Mouse (Mus musculus) hindbrain, embryonic 15.5 days (tissue): ENCODE results near the gene Rgcc. TPM values are rescaled to one million over a fixed set of nuclear protein-coding genes. Genes with fewer than 3 reads are reported as not detected.

Experiments
- ATAC-seq: fragments of 200-750 bp; cut with Nextera tagmentation; 2 replicates; pipeline ENCODE4 v1.8.0; 2017; ENCODE audit warnings: low read depth, moderate number of reproducible peaks, moderate TSS enrichment; ENCODE audit not compliant: low FRiP score
- H3K27ac ChIP-seq: fragments of 300-500 bp; sonication (generic); replicated peaks from 2 replicates; pipeline ENCODE4 v1.5.1; 2015; ENCODE audit warnings: mild to moderate bottlenecking, inconsistent platforms
- H3K27me3 ChIP-seq: fragments of 300-500 bp; sonication (generic); 2 replicates; pipeline ENCODE4 v1.6.1; 2015; ENCODE audit warnings: control low read depth, inconsistent platforms
- H3K36me3 ChIP-seq: fragments of 300-500 bp; sonication (generic); 2 replicates; pipeline ENCODE4 v1.6.1; 2015; ENCODE audit warnings: control low read depth, inconsistent platforms
- H3K4me1 ChIP-seq: fragments of 300-500 bp; sonication (generic); replicated peaks from 2 replicates; pipeline ENCODE4 v1.6.1; 2015; ENCODE audit warnings: control low read depth, inconsistent platforms
- H3K4me2 ChIP-seq: fragments of 300-500 bp; sonication (generic); 2 replicates; pipeline ENCODE4 v1.6.1; 2015; ENCODE audit warnings: moderate library complexity, mild to moderate bottlenecking, inconsistent platforms
- H3K4me3 ChIP-seq: fragments of 300-500 bp; sonication (generic); 2 replicates; pipeline ENCODE4 v1.5.1; 2015; ENCODE audit warnings: mild to moderate bottlenecking, inconsistent platforms
- H3K9ac ChIP-seq: fragments of 300-500 bp; sonication (generic); 2 replicates; pipeline ENCODE4 v1.6.1; 2015; ENCODE audit warnings: inconsistent platforms
- H3K9me3 ChIP-seq: fragments of 300-500 bp; sonication (generic); 2 replicates; pipeline ENCODE4 v1.6.1; 2016; ENCODE audit warnings: control low read depth, inconsistent platforms
- WGBS: fragments of 180-500 bp; shearing (Covaris S2); methylation state at CpG from one replicate; pipeline ENCODE4 v1.1.7; 2015; 5-methylcytosine and 5-hydroxymethylcytosine counted together
- polyA plus RNA-seq: library from polyadenylated mRNA; unstranded; fragments of >200 nt; fragmentation: Nextera tagmentation; extraction: Ambion mirVana; gene quantifications from 2 replicates; pipeline ENCODE4 v1.2.1, GENCODE M21; 2015

Rgcc gene
- 40.4 and 41.1 TPM in 2 replicates for polyA plus RNA-seq

DNA sequence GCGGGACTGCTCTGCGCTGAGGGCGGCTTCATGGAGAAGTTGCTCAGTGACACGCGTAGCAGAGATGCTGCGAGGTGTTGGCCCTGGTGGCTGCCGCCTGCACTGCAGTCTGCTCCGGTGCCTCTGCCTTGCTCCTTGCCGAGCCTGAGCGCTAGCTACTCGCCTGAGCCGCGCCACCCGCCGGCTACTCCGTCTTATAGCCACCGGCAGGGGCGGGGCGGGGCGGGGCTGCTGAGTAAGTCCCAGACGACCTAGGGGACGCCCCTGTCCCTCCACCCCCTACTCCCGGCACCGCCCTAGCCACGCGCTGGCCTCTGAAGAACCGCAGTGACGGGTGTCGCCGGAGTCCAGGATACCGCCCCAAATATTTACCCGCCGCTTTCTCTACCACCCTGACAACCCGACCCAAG lies at the start of gene Rgcc:
Gene Rgcc, minus strand, starts transcription at position 180 of the 410 bp plus-strand sequence.
- ATAC-seq: peak; percentile 96
- Histone ChIP-seq H3K4me1 (peaks cover 17% of the 10 kb centered on the region), H3K4me3 (peak within 1 kb of the TSS; percentile 52), H3K4me2 (peak within 1 kb of the TSS; percentile 98), H3K27ac (0 out of 2 replicates have a peak within 1 kb of the TSS, but pooled peaks have one; percentile 1), H3K9me3 (no peaks in the 10 kb centered on the region), H3K27me3 (peaks cover 6% of the 10 kb centered on the region), H3K36me3 (no peaks in the 10 kb centered on the region), H3K9ac (peak within 1 kb of the TSS; percentile 52)
- under 1% methylated on average over 34 of the region's 34 CpGs for WGBS

DNA sequence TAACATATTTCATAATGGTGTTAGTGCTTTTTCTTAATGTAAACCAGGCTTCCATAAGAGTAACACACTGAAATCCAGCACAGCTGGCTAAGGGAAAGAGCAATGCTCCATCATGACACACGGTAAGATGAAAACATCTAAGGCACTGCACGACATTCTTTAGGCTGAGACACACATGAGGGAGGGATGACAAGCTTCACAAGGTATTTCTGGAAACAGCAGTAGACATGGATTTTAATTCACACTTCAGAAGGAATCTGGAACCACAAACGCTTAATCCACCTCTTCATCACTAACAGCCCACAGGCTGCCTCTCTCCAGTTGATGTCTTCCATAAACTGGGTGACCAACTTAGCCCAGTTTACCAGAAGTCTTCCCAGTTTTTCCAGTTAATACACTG lies 44.9 kb upstream of the Rgcc start:
- 92% methylated on average over 3 of the region's 3 CpGs for WGBS
- no peaks in the 10 kb centered on the region for H3K4me1 ChIP-seq
- H3K9me3 ChIP-seq: no peaks in the 10 kb centered on the region

DNA sequence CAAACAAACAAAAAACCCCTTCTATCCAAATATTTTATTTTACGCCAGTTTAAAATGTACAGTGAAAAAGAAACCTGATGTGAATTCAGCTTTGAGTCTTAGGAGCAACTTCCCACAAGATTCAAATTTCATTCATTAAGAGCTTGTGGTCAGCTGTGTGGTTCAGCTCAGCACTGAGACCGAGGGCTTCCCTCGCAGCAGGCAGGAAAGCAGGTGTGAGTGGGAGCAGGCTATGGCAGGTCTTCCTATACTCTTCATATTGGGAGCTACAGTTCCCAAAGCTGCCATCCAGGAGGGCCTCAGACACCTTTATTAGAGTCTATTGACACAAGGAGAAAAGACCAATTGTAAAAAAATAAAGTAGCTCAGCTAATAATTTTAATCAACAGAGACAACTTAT lies 34.2 kb upstream of the Rgcc start:
- no peaks in the 10 kb centered on the region for H3K27me3 ChIP-seq
- no peaks in the 10 kb centered on the region for H3K9me3 ChIP-seq
- no peak for ATAC-seq
- H3K9ac ChIP-seq: no peak overlapping the region
- H3K4me2 ChIP-seq: no peak overlapping the region
- H3K4me1 ChIP-seq: peaks cover 5% of the 10 kb centered on the region; the same call in 1 of the 2 replicates
- H3K36me3 ChIP-seq: peaks cover 35% of the 10 kb centered on the region
- 90% methylated on average over 3 of the region's 3 CpGs for WGBS
- no peak overlapping the region for H3K27ac ChIP-seq
- no peak overlapping the region for H3K4me3 ChIP-seq

More for the DNA sequence above, 44.9 kb upstream of the Rgcc start:
- ATAC-seq: no peak
- H3K4me3 ChIP-seq: no peak overlapping the region
- H3K4me2 ChIP-seq: no peak overlapping the region
- no peaks in the 10 kb centered on the region for H3K27me3 ChIP-seq
- no peak overlapping the region for H3K27ac ChIP-seq
- H3K36me3 ChIP-seq: peaks cover 26% of the 10 kb centered on the region
- H3K9ac ChIP-seq: no peak overlapping the region

DNA sequence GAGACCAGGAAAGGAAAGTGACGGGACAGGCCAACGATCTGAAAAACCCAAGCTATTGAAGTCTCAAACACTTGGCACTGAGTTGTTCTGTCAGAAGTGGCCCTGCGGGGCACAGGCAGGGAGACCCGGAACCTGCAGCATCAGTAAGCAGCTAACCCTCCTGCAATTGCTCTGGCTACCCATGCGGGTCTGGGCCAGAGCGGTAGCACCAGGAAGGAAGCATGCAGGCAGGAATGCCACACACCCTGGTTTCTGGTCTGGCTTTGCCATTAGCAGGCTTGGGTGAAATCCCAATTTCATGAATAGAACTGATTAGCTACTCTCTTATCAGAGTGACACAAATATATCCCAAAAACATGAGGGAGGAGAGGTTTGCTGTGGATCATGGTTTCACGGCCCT lies 30.5 kb upstream of the Rgcc start:
- Histone ChIP-seq H3K4me2 (no peak overlapping the region), H3K4me3 (no peak overlapping the region), H3K36me3 (peaks cover 15% of the 10 kb centered on the region; the same call in 1 of the 2 replicates), H3K27ac (0 out of 2 replicates have a peak overlapping the region, but pooled peaks have one; percentile 26), H3K9me3 (no peaks in the 10 kb centered on the region), H3K9ac (no peak overlapping the region), H3K4me1 (peaks cover 5% of the 10 kb centered on the region; the same call in 1 of the 2 replicates), H3K27me3 (no peaks in the 10 kb centered on the region)
- 78% methylated on average over 7 of the region's 7 CpGs for WGBS
- peak; percentile 34; the same call in 1 of the 2 replicates for ATAC-seq

DNA sequence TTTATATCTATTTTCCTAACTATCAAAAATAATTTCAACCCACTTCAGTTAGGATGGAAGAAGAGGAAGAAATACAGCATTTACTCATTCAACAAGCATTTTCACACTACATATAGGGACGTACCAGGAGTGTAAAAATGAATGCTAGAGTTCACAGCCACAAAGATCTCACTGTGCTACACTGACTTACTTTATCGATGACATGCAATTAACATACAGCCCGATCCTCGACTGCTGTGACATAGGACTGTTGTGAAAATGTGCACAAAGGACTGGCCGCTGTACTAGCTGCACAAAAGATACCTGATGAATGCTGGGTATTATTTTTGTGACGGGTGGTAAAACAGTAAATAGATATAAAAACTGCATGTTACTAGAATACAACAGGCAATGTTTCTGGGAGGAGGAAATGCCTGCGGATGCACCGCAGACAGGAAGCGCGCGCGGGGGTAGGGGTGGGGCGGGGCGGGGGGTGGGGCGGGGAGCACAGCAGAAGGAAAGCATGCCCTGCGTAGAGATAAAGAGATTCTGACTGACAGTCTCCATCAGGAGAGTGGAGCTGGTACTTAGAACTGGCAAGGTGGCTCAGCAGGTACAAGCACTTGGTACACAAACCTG lies 29.6 kb upstream of the Rgcc start:
- Histone ChIP-seq H3K27ac (no peak overlapping the region), H3K27me3 (no peaks in the 10 kb centered on the region), H3K4me3 (peak overlapping the region; percentile 18), H3K9me3 (no peaks in the 10 kb centered on the region), H3K4me1 (peaks cover 5% of the 10 kb centered on the region; the same call in 1 of the 2 replicates), H3K36me3 (peaks cover 7% of the 10 kb centered on the region; the same call in 1 of the 2 replicates), H3K4me2 (peak overlapping the region; percentile 46), H3K9ac (0 out of 2 replicates have a peak overlapping the region, but pooled peaks have one; percentile 15)
- peak; percentile 37; the same call in 1 of the 2 replicates for ATAC-seq
- WGBS: 49% methylated on average over 16 of the region's 16 CpGs

DNA sequence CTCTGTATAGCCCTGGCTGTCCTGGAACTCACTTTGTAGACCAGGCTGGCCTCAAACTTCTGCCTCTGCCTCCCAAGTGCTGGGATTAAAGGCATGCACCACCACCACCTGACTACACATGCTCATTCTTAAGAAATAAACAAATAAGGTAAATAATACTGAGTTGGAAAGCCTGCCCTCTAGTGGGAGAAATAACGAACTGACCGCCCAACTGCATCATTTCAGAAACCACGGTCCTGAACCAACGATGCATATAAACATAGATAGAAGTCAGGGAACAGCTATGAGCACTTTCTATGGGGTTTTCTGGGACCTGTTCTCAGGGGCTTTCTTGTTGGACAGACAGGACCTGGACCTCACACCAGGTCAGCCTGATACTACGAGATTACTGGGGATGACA lies 25.6 kb upstream of the Rgcc start:
- no peak for ATAC-seq
- Histone ChIP-seq H3K9me3 (no peaks in the 10 kb centered on the region), H3K9ac (no peak overlapping the region), H3K4me1 (peaks cover 8% of the 10 kb centered on the region; the same call in 1 of the 2 replicates), H3K4me3 (no peak overlapping the region), H3K4me2 (no peak overlapping the region), H3K27me3 (no peaks in the 10 kb centered on the region), H3K36me3 (no peaks in the 10 kb centered on the region), H3K27ac (no peak overlapping the region)
- 26% methylated on average over 5 of the region's 5 CpGs for WGBS

DNA sequence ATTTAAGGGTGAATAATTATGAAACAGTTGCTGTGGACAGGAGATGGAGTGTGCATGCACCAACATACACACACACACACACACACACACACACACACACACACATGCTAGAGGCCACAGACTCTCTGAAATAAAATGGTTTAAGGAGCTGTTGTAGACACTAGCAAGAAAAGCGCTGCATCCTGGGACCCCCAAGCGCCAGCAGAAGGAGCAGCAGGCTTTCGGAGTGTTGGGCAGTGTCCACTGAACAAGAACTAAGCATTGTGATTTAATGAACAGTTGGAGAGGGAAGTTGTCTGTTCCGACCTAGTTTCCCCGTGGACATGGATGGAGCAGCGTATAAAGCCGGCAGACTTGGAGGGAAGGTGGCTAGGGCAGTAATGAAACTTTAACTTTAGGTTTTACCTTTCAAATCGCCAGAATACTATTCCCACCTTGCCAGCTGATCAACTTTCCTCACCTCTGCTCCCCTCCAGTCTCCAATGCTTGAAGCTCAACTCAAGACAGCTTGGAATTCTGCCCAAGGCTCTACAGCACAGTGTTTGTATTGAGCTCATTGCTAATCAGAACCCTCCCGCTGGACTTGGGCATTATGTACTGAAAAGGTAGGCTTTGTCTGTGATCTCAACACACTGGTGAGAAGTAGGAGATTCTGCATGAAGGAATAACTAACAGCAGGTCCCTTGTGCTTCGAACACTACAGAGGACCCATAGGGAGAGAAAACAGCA lies 22.8 kb upstream of the Rgcc start:
- no peak overlapping the region for H3K4me2 ChIP-seq
- H3K36me3 ChIP-seq: no peaks in the 10 kb centered on the region
- no peak overlapping the region for H3K4me3 ChIP-seq
- no peak overlapping the region for H3K9ac ChIP-seq
- H3K27ac ChIP-seq: no peak overlapping the region
- no peaks in the 10 kb centered on the region for H3K27me3 ChIP-seq
- ATAC-seq: no peak
- 0 out of 2 replicates have a peak, but pooled peaks cover 7% of the 10 kb centered on the region for H3K4me1 ChIP-seq
- WGBS: 74% methylated on average over 10 of the region's 10 CpGs
- no peaks in the 10 kb centered on the region for H3K9me3 ChIP-seq

DNA sequence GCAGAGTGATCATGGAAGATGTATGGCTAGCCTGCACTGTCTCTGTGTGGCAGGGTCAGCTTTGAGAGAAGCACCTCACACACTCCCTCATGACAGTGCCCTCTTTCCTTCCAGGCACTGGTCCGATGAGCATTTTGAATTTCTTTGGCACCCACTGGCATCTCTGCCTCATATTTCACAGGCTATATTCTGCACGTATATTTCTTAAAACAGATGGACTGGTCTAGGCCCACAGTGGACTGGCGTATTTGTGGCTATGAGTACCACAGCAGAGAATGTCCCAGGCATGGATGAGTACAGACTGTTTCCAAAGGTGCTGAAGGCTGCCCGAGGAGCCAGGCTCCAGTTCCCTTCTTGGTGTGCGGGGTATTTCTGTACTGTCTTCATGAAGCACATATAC lies 20.4 kb upstream of the Rgcc start:
- H3K4me2 ChIP-seq: no peak overlapping the region
- 92% methylated on average over 5 of the region's 5 CpGs for WGBS
- H3K27ac ChIP-seq: no peak overlapping the region

DNA sequence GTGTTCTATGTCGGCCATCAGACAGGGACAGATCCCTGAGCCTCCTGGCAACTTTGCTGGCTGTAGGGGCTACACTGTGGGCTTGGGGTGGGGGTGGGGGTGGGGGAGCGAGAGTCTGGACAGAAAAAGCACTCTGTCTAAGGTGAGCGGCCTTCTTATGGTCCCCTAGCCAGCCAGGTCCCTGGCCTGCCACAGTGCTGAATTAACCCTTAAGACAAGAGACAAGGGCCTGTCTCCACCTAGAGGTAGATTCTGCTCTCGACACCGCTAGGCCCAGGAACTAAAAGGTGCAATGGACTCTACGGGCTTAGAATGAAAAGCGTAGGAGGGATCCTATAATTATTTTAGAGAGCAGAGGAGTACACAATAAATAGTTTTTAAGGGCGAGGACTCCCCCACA lies 19.7 kb upstream of the Rgcc start:
- H3K9me3 ChIP-seq: no peaks in the 10 kb centered on the region
- 31% methylated on average over 8 of the region's 8 CpGs for WGBS
- H3K27me3 ChIP-seq: no peaks in the 10 kb centered on the region
- no peak overlapping the region for H3K27ac ChIP-seq
- no peaks in the 10 kb centered on the region for H3K36me3 ChIP-seq
- 0 out of 2 replicates have a peak, but pooled peaks cover 7% of the 10 kb centered on the region for H3K4me1 ChIP-seq
- H3K9ac ChIP-seq: no peak overlapping the region
- H3K4me3 ChIP-seq: no peak overlapping the region
- ATAC-seq: peak; percentile 72; the same call in 1 of the 2 replicates
- no peak overlapping the region for H3K4me2 ChIP-seq

More for the DNA sequence above, 20.4 kb upstream of the Rgcc start:
- Histone ChIP-seq H3K9ac (no peak overlapping the region), H3K4me3 (no peak overlapping the region), H3K27me3 (no peaks in the 10 kb centered on the region), H3K4me1 (0 out of 2 replicates have a peak, but pooled peaks cover 7% of the 10 kb centered on the region), H3K9me3 (no peaks in the 10 kb centered on the region), H3K36me3 (no peaks in the 10 kb centered on the region)
- ATAC-seq: no peak

DNA sequence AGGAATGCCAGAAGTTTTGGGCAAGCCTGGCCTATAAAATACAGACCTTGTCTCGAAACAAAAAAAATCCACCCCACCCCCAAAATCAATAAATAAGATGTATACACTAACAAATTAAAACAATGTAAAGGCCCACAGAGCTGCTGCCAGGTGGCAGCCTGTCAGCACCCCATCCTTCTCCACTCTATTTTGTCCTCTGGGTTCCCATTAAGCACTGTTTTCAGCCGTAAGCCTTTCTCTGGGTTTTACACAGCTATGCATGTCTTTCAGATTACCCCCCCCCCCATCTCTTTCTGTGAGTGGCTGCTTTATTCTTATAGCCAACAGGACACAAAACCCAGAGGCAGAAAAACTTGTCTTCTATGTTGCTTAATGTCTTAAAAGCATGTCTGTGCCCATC lies 16.2 kb upstream of the Rgcc start:
- no peak for ATAC-seq
- Histone ChIP-seq H3K4me2 (no peak overlapping the region), H3K4me3 (no peak overlapping the region), H3K27ac (no peak overlapping the region), H3K9ac (no peak overlapping the region), H3K27me3 (no peaks in the 10 kb centered on the region), H3K9me3 (no peaks in the 10 kb centered on the region), H3K4me1 (0 out of 2 replicates have a peak, but pooled peaks cover 4% of the 10 kb centered on the region), H3K36me3 (no peaks in the 10 kb centered on the region)
- 54% methylated on average over 2 of the region's 2 CpGs for WGBS

DNA sequence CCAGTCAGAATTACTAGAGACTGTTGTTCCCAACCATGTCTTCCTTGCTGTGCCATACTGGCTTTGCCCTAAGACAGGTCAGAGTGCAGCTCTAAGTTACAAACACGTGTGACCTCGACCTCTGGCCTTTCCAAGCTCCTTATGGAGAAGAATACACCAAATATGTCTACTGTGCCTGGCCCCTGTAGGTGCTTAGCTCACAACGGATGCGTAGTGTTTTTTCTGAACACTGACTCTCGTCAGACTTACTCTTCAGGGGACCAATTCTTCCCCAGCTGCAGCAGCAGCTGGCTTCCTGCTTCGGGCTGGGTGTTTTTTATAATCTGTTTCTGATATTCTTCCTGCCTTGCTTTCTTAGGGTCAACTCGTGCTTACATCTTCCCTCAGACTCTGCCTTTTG lies 14.4 kb upstream of the Rgcc start:
- no peak overlapping the region for H3K4me3 ChIP-seq
- no peak overlapping the region for H3K4me2 ChIP-seq
- no peaks in the 10 kb centered on the region for H3K36me3 ChIP-seq
- 67% methylated on average over 7 of the region's 7 CpGs for WGBS
- H3K27me3 ChIP-seq: no peaks in the 10 kb centered on the region
- H3K27ac ChIP-seq: no peak overlapping the region
- no peaks in the 10 kb centered on the region for H3K9me3 ChIP-seq
- H3K4me1 ChIP-seq: 0 out of 2 replicates have a peak, but pooled peaks cover under 1% of the 10 kb centered on the region
- H3K9ac ChIP-seq: no peak overlapping the region
- no peak for ATAC-seq
